Mouse (Mus musculus) midbrain, embryonic 10.5 days (tissue): ENCODE measurements around the gene Rcan1. TPM values are rescaled to one million over a fixed set of nuclear protein-coding genes. Genes with fewer than 3 reads are reported as not detected.
A peak's percentile ranks its signal among the peaks of the same experiment; 100 is the strongest.

ENCODE experiments used
- DNase-seq: peaks from one replicate; pipeline ENCODE4 v3.0.0-alpha.2; 2017; ENCODE audit warnings: low spot score
- H3K27ac ChIP-seq: fragments of 300-500 bp; sonication (generic); replicated peaks from 2 replicates; pipeline ENCODE4 v1.5.1; 2016; ENCODE audit warnings: mild to moderate bottlenecking
- H3K27me3 ChIP-seq: fragments of 300-500 bp; sonication (generic); 2 replicates; pipeline ENCODE4 v1.6.1; 2016; ENCODE audit warnings: low read depth, mild to moderate bottlenecking; ENCODE audit not compliant: poor library complexity, severe bottlenecking
- H3K36me3 ChIP-seq: fragments of 300-500 bp; sonication (generic); 2 replicates; pipeline ENCODE4 v1.6.1; 2016; ENCODE audit warnings: mild to moderate bottlenecking, moderate library complexity
- H3K4me1 ChIP-seq: fragments of 300-500 bp; sonication (generic); 2 replicates; pipeline ENCODE4 v1.6.1; 2016
- H3K4me3 ChIP-seq: fragments of 300-500 bp; sonication (generic); 2 replicates; pipeline ENCODE4 v1.5.1; 2016; ENCODE audit warnings: mild to moderate bottlenecking, moderate library complexity
- H3K9me3 ChIP-seq: fragments of 300-500 bp; sonication (generic); replicated peaks from 2 replicates; pipeline ENCODE4 v1.6.1; 2016; ENCODE audit warnings: mild to moderate bottlenecking
- WGBS: fragments of 180-500 bp; shearing (Covaris S2); methylation state at CpG from one replicate; pipeline ENCODE4 v1.1.7; 2016; 5-methylcytosine and 5-hydroxymethylcytosine counted together
- polyA plus RNA-seq: library from polyadenylated mRNA; unstranded; fragments of >200 nt; fragmentation: Nextera tagmentation; extraction: Ambion mirVana; gene quantifications from 2 replicates; pipeline ENCODE4 v1.2.1, GENCODE M21; 2016

Gene Rcan1
- polyA plus RNA-seq, 1 experiment from 2014 or later = 38.8 TPM

GRCm38 (mm10) chr16:92346297-92346916 lies 124.3 kb downstream of the Rcan1 start:
- 72% methylated on average over 13 of the region's 13 CpGs for WGBS
- H3K4me3 ChIP-seq = no peak overlapping the region

GRCm38 (mm10) chr16:92345177-92345576 lies 125.5 kb downstream of the Rcan1 start:
- 73% methylated on average over 11 of the region's 11 CpGs for WGBS
- Histone ChIP-seq H3K27me3 (no peaks in the 10 kb centered on the region), H3K36me3 (no peaks in the 10 kb centered on the region), H3K9me3 (no peaks in the 10 kb centered on the region), H3K27ac (peak overlapping the region; percentile 71), H3K4me3 (no peak overlapping the region), H3K4me1 (peaks cover 33% of the 10 kb centered on the region)
- DNase-seq = no peak

More at GRCm38 (mm10) chr16:92346297-92346916, 124.3 kb downstream of the Rcan1 start:
- no peaks in the 10 kb centered on the region for H3K9me3 ChIP-seq
- peak overlapping the region; percentile 76 for H3K27ac ChIP-seq
- DNase-seq = peak; percentile 52
- no peaks in the 10 kb centered on the region for H3K36me3 ChIP-seq
- H3K27me3 ChIP-seq = no peaks in the 10 kb centered on the region
- H3K4me1 ChIP-seq = peaks cover 20% of the 10 kb centered on the region

Other genes starting within 250 kb of the Rcan1 start
- 0.23 and 0.29 TPM in 2 replicates for gene Kcne2, start 178.5 kb downstream of the Rcan1 start, polyA plus RNA-seq
- gene Smim11, start 169.6 kb downstream of the Rcan1 start, polyA plus RNA-seq = 126 and 133 TPM in 2 replicates
- 0.07 TPM in 1 of 2 replicates, not detected in the other for gene Fam243, start 149.4 kb downstream of the Rcan1 start, polyA plus RNA-seq
- gene Kcne1, start 111.4 kb downstream of the Rcan1 start, polyA plus RNA-seq = 0.41 and 0.55 TPM in 2 replicates
- gene Clic6, start 14.9 kb upstream of the Rcan1 start, polyA plus RNA-seq = 1.5 and 2.1 TPM in 2 replicates